Mouse (Mus musculus): ENCODE results near the gene Dysf.

Dysf gene

DNA sequence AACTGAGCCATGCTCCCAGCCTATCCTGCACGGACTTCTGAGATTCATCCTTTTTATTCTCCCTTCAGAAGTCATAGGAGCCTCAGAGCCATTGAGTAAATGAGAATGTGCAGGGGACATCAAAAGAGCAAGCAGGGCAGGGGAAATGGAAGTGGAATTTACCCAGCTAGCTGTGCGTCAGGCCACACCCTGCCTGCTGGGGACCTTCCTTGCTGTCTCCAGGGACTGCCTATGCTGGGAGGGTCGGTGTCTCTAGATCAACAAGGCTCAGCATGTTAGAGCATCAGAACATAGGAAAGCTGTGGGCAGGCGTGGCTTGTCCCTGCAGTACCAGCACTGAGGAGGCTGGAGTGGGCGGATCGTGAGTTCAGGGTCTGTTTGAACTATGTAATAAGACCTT, 42.6 kb downstream of the Dysf start:
- DNase-seq: peak; percentile 52

- DNase-seq: peak; percentile 60
Observed at GRCm38 (mm10) chr6:84053874-84054530, 45.6 kb downstream of the Dysf start.

DNA sequence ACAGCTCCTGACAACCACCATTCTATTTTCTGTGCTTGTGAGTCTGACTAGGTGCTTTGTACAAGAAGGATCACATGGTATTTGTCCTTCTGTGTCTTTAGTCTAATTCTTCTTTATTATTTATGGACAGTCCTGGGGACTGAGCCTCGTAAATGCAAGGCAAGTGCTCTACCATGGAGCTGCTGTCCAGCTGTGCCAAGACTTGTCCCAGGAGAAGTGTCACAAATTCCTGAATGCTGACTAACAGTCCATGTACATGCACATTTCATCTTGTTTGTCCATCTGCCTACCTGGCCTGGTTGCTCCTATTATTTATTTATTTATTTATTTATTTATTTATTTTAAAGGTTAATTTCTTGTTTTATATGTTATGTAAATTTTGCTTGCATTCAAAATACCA, 47.2 kb downstream of the Dysf start:
- no peak for DNase-seq

- no peak for DNase-seq
Observed at GRCm38 (mm10) chr6:84057216-84057615, 48.8 kb downstream of the Dysf start.

DNA sequence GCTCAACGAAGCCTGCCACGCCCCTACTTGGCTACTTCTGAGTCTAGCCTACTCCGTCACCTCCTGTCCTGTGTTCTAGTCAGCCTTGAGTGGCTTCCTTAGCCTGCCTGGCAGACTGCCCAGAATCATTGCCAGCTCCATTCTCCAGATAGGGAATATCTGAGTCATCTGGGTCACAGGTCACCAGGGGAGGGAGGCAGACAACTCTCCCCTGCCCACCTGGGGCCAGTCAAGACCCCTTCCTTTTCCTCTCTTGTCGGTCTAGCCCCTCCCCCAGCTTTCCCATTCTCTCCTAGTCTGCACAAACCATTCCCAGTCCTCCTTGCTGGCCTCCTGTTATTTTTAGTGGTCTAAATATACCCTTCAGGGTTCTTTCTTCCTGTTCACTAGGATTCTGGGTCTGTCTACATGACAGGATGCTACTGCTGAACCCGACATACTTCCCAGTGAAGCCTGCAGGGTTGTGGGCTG, 50.3 kb downstream of the Dysf start:
- DNase-seq: peak; percentile 85

DNA sequence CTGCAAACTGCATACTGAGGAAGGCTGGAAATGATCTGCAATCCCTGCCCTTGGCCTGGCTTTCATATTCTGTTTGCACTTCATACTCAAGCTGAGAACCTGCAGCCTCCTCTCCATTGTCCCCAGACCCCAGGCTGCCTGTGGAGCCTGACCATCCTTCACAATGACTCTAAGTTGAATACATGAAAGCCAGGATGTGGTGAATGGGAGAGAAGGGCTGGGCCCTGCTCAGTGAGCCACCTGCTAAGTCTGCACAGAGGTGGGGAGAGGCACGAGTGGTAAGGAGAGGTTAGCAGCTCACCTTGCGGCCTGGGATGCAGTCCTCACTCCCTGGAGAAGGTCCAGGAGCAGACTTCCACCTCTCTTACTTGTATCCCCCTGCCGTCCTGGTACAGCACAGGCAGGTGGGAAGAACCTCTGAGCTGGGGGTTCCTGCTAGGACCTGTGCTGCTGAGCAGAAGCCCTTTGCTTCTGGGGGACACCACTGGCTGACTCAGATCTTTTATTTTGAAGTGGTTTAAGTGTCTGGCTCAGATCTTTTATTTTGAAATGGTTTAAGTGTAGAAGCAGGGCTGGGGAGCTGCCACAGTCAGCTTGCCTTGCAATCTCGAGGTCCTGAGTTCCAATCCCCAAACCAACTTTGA, 51.5 kb downstream of the Dysf start:
- DNase-seq: no peak

DNA sequence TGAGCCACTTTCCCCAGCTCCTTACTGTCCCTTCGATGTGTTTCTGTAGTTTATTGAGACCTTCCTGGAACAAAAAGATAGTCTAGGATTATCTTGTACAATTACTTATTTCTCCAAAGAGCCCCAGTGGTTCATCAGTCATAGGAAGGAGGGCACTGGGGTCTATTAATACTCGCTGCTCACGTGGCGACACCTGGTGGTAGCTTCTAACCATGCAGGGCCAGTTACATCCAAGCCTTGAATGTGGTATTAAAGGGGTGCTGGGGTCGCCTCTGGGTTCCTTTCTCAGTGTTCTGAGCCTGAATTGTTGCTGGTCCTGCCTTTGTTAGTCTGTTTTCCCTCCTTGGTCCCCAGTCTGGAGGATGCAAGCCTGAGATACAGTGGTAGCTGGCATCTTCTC, 52.9 kb downstream of the Dysf start:
- peak; percentile 84 for DNase-seq

- no peak for DNase-seq
Observed at GRCm38 (mm10) chr6:84062541-84062940, 54.2 kb downstream of the Dysf start.

GRCm38 (mm10) chr6:84068236-84068635, 59.8 kb downstream of the Dysf start:
- DNase-seq: no peak

DNA sequence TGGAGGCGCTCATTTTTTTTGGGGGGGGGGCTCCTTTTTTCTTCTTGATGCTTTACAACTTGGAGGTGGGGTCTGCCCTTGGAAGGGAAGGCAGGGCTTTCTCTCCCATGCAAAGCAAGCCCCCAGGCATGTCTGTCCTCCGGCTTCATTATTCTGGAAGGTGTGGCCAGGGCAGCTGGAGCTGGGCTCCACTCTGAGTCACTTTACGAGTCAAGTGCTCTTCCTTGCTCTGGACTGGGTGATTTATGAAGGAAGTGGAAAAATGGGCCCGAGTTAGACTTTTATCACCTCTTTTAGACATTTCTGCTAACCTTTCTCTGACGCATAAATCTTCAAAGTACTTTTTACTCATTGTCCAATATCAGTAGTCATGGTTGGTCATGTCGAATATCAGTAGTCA, 61.9 kb downstream of the Dysf start:
- DNase-seq: no peak

DNA sequence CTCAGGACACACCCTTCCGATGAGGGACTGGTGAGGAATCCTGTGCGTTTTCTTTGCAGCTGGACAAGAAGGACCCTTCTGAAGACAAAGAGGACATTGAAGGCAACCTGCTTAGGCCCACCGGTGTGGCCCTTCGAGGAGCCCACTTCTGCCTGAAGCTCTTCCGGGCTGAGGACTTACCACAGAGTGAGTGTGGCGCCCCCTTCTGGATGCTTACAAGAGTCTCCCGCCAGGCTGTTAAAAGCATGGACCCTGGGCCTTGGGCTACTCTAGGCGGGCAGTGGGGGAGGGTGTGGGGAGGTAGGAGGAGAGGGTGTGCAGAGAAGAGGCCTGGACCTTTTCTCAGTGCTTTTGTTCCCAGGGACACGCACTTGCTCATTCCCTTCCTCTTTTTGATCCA, 64.2 kb downstream of the Dysf start:
- DNase-seq: peak; percentile 49

DNA sequence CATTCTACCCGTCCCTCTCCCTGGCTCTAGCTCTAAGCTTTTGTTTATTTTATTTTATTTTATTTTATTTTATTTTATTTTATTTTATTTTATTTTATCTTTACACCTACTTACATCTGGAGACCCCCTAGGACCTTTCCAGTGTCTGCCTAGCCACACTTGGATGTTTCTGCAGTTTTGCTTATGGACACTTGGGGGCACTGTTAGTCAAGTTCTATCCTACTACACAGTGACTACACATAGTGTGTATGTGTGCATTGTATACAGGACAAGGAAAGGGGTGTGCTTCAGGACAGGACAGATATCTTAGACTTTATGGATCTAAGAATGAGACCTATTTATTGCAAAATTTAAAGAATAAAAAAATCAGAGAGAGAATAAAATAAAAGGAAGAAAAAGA, 69.8 kb downstream of the Dysf start:
- no peak for DNase-seq

DNA sequence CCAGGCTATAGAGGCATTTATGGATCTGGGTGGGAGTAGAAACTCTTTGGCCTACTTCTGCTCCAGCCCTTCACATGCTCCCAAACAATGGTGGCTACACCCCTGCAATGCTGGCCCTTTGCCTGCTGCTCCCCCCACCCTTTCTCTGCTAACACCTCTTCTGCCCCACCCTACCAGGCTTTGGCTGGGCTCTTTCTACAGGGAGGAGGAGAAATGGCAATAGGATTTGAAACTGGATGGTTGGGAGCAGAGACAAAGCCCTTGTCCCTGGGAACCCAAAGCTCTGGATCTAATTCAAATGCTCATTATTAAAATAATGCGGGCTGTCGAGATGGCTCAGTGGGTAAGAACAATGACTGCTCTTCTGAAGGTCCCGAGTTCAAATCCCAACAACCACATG, 72.2 kb downstream of the Dysf start:
- DNase-seq: no peak

GRCm38 (mm10) chr6:84084757-84085156, 76.4 kb downstream of the Dysf start:
- no peak for DNase-seq

DNA sequence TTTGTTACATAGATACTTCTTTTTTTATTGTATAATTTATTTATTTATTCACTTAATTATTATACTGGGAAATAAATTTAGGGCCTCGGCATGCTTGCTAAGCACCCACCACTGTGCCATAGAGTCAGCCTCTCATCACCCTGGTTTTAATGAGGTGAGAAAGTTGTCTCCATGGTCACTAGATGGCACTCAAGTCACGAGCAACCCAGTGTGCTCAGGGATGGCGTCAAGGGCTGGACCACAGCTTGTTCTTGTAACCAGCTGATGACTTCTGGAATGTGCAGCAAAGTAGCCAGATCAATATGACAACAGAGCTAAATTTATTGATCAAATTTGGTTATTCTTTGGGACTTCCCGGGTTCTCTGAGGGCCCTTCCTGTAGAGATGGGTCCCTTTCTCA, 85.1 kb downstream of the Dysf start:
- DNase-seq: peak; percentile 65

GRCm38 (mm10) chr6:84094536-84094935, 86.1 kb downstream of the Dysf start:
- no peak for DNase-seq

DNA sequence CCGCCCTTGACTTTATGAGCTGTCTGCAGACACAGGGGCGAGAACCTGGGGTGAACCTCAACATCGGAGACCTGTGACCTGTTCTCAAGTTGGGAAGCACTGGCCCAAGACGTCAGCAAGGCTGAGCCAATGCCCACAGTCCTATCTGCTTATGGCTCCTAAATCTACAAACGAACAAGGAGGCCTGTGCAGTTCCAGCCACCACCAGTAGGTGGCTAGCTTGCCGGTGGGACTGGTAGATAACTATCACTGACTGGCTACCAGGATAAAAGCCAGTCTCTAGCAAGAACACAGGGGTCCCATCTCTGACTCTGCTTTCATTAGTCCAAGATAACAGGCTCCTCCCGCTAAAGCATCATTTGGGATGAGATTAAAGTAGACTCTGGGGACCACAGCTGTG, 86.6 kb downstream of the Dysf start:
- peak; percentile 88 for DNase-seq

- peak; percentile 63 for DNase-seq
Observed at GRCm38 (mm10) chr6:84095882-84096281, 87.5 kb downstream of the Dysf start.

GRCm38 (mm10) chr6:84102002-84102401, 93.6 kb downstream of the Dysf start:
- no peak for DNase-seq

GRCm38 (mm10) chr6:84105148-84106022, 97.0 kb downstream of the Dysf start:
- DNase-seq: peak; percentile 65

- no peak for DNase-seq
Observed at GRCm38 (mm10) chr6:84106082-84106481, 97.7 kb downstream of the Dysf start.

DNA sequence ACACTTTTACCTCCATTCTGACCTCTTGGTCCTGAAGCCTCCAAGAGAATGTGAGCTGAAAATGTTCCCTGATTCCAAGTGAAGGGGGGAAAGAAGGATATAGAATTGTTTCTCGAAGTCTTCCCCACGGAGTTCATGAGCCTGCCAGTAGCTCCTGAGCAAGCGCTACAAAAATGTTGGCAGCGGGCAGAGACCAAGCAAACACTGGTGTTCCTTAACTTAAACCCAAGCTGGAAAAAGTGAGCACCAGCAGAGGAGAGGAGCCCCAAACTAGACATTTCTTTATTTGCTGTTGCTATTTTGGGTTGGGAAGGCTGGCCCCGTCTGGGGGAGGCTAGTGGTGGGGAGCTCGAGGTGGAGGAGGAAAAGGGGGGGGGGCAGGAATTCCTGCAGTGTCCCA, 102.0 kb downstream of the Dysf start:
- no peak for DNase-seq

DNA sequence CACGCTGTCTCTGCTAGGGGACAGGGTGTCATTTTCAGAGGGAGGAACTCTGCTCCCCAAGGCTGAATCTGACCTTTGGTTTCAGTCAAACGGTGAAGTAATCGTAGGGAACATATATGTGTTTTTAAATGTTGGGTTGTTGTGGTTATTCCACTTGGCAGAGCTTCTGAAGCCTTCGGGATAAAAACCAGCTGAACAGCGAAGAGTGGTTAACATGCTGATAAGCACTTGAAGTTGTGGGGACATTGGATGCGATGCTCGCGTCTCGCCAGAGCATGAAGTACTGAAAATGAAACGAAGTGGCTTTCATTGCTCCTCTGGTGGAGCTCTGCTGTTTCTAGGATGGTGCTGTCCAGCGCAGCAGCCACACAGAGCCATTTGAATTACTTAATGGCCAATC, 102.7 kb downstream of the Dysf start:
- no peak for DNase-seq

Measured in kidney, postnatal 10 days (tissue).